Mouse (Mus musculus) kidney, postnatal 14 days (tissue): Measurements from ENCODE around the gene Snrnp70.

Experiments used
- DNase-seq: peaks from one replicate; pipeline ENCODE4 v3.0.0; 2022; ENCODE audit warnings: mixed read lengths

The Snrnp70 gene

DNA sequence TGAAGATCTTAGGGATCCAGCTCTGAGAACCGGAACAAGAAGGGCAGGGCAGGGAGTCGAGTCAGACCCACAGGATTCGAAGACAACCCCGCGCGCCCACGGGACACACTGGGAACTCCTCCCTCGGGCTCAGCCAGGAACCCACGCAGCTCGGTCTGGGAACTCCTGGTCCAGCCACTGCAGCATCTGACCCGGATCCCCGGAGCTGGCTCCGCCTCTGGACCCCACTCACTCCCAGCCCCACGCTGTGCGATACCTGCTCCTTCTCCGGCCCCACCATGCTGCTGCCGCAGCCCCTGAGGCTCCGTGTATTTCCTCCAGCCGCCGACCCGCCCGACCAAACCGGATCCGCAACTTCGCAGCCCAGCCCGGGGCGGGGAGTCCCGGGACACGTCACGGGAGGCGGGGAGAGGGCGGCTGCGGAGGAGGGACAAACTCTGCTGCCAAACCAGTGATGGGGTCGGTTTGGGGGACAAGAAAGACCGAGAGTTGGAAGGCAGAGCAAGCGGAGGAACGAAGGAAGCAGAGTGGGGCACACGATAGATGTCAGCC lies 62.0 kb downstream of the Snrnp70 start, which contains the start of gene Trpm4:
TSS of gene Trpm4 (minus strand) at position 350 of the 552 bp plus-strand sequence.
- DNase-seq, result peak; percentile 90

DNA sequence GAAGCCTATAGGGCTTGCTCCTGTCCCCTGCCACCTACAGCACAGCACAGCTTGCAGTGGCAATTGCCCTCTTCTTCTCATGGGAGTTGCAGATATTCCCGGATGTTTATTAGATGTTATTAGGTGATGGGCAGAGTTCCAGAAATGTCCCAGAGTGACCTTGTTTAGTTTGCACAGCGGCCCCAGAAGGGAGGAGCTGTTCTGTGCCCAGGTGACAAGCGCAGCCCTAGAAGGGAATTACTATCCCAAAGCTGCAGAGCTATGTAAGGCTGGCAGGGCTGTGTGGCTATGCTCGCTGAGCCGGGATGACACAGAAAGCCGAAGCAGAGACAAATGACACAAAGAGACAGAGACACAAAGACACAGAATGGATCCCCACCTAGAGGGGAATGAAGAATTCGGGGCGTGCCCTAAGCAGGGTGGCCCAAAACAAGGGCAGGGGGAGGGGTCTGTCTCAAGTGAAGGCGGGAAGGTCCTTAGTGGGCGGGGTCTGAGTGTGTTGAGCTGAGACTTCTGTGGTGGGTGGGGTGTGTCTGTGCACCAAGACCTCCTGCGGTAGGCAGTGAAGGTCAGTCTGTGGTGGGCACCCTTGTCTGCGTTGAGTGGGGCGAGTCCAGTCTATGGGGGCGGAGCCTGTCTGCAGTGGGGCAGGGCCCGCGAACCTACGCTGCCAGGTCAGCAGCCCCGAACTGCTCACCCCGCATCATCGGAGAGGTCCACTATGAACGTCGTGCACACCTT lies 62.7 kb downstream of the Snrnp70 start:
- peak; percentile 75 for DNase-seq

DNA sequence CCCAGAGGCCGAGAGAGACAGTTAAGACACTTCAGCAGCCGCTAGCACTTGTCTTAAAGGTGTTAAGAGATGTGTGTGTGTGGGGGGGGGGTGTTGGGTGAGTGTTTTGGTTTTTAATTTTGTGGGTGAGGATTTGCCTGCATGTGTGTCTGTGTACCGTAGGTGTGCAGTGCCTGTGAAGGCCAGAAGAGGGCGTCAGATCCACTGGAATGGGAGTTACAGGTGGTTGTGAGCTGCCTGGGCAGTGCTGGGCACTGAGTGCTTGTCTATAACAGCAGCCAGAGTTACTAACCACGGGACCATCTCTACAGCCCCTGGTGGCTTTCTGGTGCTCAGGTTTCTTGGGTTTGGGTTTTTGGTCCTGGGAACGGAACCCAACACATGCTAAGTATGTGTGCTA lies 64.0 kb downstream of the Snrnp70 start:
- no peak for DNase-seq

DNA sequence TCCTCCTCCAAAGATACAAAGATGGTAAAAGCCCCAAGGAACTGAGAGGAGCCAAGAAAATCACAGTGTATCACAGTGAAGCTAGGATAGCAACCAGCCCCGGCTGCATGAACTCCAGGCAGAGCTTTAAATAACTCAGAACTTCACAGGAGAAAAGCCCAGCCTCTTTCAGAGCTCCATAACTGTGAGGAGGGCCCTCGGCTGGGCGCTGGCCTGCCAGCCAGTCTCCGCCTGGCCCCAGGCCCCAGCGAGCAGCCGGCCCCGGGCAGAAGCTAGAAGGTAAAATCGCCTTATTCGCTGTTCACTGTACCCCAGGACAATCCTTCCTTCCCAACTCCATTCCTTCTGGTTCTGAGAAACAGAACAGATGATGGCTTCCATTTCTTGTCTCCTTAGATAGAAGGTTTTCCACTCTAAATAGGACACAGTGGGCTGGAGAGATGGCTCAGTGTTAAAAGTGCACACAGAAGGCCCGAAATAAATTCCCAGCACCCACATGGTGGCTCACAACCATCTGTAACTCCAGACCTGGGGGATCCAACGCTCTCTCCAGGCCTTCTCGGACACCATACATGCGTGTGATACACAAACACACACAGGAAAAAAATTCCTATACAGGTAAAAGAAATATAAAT lies 66.6 kb downstream of the Snrnp70 start:
- no peak for DNase-seq
